Mouse (Mus musculus): ENCODE data around the gene Ptpre.

GRCm38 (mm10) chr7:135553550-135553949 is 16.3 kb downstream of the Ptpre start:
- TF ChIP-seq CTCF (IDR thresholded peaks at IDR 0.05; ENCODE audit: low read depth) (no peak), EP300 (optimal IDR thresholded peaks at IDR 0.05) (no peak)

Data from stomach, postnatal 0 days (tissue).